Mouse (Mus musculus) embryonic facial prominence, embryonic 14.5 days (tissue): Measurements from ENCODE around the gene Sephs1. TPM values are rescaled to one million over a fixed set of nuclear protein-coding genes. Genes with fewer than 3 reads are reported as not detected.
A peak's percentile ranks its signal among the peaks of the same experiment; 100 is the strongest.

Experiments
- ATAC-seq: fragments of 200-750 bp; cut with Nextera tagmentation; 2 replicates; pipeline ENCODE4 v1.8.0; 2017; ENCODE audit warnings: low read depth, moderate number of reproducible peaks, moderate TSS enrichment
- DNase-seq: peaks from one replicate; pipeline ENCODE4 v3.0.0-alpha.2; 2015; ENCODE audit warnings: low spot score
- H3K27ac ChIP-seq: fragments of 300-500 bp; sonication (generic); replicated peaks from 2 replicates; pipeline ENCODE4 v1.5.1; 2014; ENCODE audit warnings: low read depth, mild to moderate bottlenecking, low read length, moderate library complexity
- H3K27me3 ChIP-seq: fragments of 300-500 bp; sonication (generic); replicated peaks from 2 replicates; pipeline ENCODE4 v1.6.1; 2014; ENCODE audit warnings: low read length; ENCODE audit not compliant: control insufficient read depth, insufficient read depth
- H3K36me3 ChIP-seq: fragments of 300-500 bp; sonication (generic); 2 replicates; pipeline ENCODE4 v1.6.1; 2014; ENCODE audit warnings: low read length, mixed read lengths; ENCODE audit not compliant: control insufficient read depth, insufficient read depth
- H3K4me1 ChIP-seq: fragments of 300-500 bp; sonication (generic); 2 replicates; pipeline ENCODE4 v1.6.1; 2014; ENCODE audit warnings: antibody characterized with exemption, low read length; ENCODE audit not compliant: control insufficient read depth, insufficient read depth
- H3K4me2 ChIP-seq: fragments of 300-500 bp; sonication (generic); 2 replicates; pipeline ENCODE4 v1.6.1; 2014; ENCODE audit warnings: low read depth, mild to moderate bottlenecking, low read length, moderate library complexity, mixed read lengths
- H3K4me3 ChIP-seq: fragments of 300-500 bp; sonication (generic); 2 replicates; pipeline ENCODE4 v1.5.1; 2014; ENCODE audit warnings: low read depth, mild to moderate bottlenecking, low read length
- H3K9ac ChIP-seq: fragments of 300-500 bp; sonication (generic); 2 replicates; pipeline ENCODE4 v1.6.1; 2014; ENCODE audit warnings: low read depth, mild to moderate bottlenecking, low read length, moderate library complexity, mixed read lengths
- H3K9me3 ChIP-seq: fragments of 300-500 bp; sonication (generic); 2 replicates; pipeline ENCODE4 v1.6.1; 2016; ENCODE audit warnings: low read length; ENCODE audit not compliant: control insufficient read depth
- WGBS: fragments of 180-500 bp; shearing (Covaris S2); extraction: QIAGEN DNeasy Blood & Tissue Kit; methylation state at CpG from one replicate; pipeline ENCODE4 v1.1.7; 2014; 5-methylcytosine and 5-hydroxymethylcytosine counted together
- polyA plus RNA-seq: library from polyadenylated mRNA; unstranded; fragments of >200 nt; fragmentation: Nextera tagmentation; extraction: Ambion mirVana; gene quantifications from 2 replicates; pipeline ENCODE4 v1.2.1, GENCODE M21; 2014

Gene Sephs1
- polyA plus RNA-seq, 1 experiment from 2014 or later: 76.1 TPM

DNA sequence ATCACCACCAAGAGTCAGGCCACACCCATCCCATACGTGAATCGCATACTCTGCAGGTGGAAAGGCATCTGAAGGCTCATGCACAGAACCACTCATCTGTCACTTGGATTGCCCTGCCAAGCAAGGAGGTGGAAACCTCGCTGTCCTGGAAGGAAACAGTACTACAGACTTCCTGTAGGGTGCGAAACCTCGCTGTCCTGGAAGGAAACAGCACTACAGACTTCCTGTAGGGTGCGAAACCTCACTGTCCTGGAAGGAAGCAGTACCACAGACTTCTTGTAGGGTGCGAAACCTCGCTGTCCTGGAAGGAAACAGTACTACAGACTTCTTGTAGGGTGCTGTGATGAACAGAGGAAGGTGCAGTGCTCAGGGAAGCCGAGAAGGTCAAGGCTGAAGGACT lies 8.6 kb upstream of the Sephs1 start:
- H3K27ac ChIP-seq: no peak overlapping the region
- H3K36me3 ChIP-seq: no peaks in the 10 kb centered on the region
- no peak for ATAC-seq
- no peaks in the 10 kb centered on the region for H3K4me1 ChIP-seq
- 74% methylated on average over 9 of the region's 9 CpGs for WGBS
- H3K9ac ChIP-seq: no peak overlapping the region
- no peak for DNase-seq
- H3K4me3 ChIP-seq: no peak overlapping the region
- no peaks in the 10 kb centered on the region for H3K27me3 ChIP-seq
- no peak overlapping the region for H3K4me2 ChIP-seq
- no peaks in the 10 kb centered on the region for H3K9me3 ChIP-seq

GRCm38 (mm10) chr2:4873331-4873730 lies 8.0 kb upstream of the Sephs1 start:
- Histone ChIP-seq H3K36me3 (no peaks in the 10 kb centered on the region), H3K27me3 (no peaks in the 10 kb centered on the region), H3K4me3 (no peak overlapping the region), H3K4me2 (no peak overlapping the region), H3K27ac (no peak overlapping the region), H3K9me3 (no peaks in the 10 kb centered on the region), H3K4me1 (no peaks in the 10 kb centered on the region), H3K9ac (no peak overlapping the region)
- DNase-seq (no peak), ATAC-seq (no peak)
- WGBS: 62% methylated on average over 6 of the region's 6 CpGs

- DNase-seq (no peak), ATAC-seq (no peak)
- Histone ChIP-seq H3K36me3 (no peaks in the 10 kb centered on the region), H3K27me3 (no peaks in the 10 kb centered on the region), H3K4me3 (no peak overlapping the region), H3K27ac (no peak overlapping the region), H3K4me1 (no peaks in the 10 kb centered on the region), H3K4me2 (no peak overlapping the region), H3K9me3 (no peaks in the 10 kb centered on the region), H3K9ac (no peak overlapping the region)
- WGBS: 36% methylated on average over 1 of the region's 1 CpGs
These were observed 6.3 kb upstream of the Sephs1 start for GRCm38 (mm10) chr2:4875090-4875489.

GRCm38 (mm10) chr2:4876131-4876530 lies 5.2 kb upstream of the Sephs1 start:
- no peak overlapping the region for H3K4me2 ChIP-seq
- H3K27me3 ChIP-seq: no peaks in the 10 kb centered on the region
- no peak overlapping the region for H3K9ac ChIP-seq
- H3K27ac ChIP-seq: no peak overlapping the region
- no peaks in the 10 kb centered on the region for H3K9me3 ChIP-seq
- peaks cover 6% of the 10 kb centered on the region; the same call in 1 of the 2 replicates for H3K4me1 ChIP-seq
- no peaks in the 10 kb centered on the region for H3K36me3 ChIP-seq
- H3K4me3 ChIP-seq: no peak overlapping the region
- ATAC-seq (no peak), DNase-seq (no peak)
- 73% methylated on average over 3 of the region's 3 CpGs for WGBS

DNA sequence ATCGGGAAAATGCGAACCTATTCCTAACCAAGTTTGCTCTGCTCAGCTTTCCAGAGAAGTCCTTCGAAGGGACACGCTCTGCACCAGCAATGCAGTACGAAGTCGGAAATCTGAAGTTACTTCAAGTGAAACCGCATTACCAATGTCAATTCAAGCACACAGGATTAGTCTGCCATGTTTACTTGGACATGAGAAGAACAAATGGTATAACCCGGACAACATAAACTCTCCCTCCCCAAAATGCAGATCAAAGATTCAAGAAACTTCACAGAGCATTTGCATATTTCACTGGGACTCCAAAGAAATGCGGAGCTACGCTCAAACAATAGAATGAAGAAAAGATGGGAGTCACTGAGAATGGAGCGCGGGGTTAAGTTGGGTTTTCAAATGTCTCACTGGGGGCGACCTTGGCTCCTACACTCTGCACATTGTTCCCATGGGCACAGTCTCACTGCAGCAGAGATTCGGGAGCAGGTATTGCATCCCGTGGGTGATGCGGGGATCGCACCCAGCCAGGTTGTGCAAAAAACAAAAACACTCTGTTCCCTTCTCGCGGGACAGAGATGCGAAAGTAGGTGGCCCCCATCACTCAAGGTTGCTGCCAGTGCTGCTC lies 521 bp upstream of the Sephs1 start:
- H3K36me3 ChIP-seq: peaks cover 9% of the 10 kb centered on the region
- H3K9ac ChIP-seq: peak overlapping the region; percentile 99
- ATAC-seq (peak; percentile 34), DNase-seq (peak; percentile 50)
- H3K4me3 ChIP-seq: peak overlapping the region; percentile 91
- peaks cover 14% of the 10 kb centered on the region for H3K4me1 ChIP-seq
- whole genome bisulfite sequencing: 1% methylated on average over 20 of the region's 20 CpGs
- peak overlapping the region; percentile 100 for H3K27ac ChIP-seq
- H3K9me3 ChIP-seq: no peaks in the 10 kb centered on the region
- no peaks in the 10 kb centered on the region for H3K27me3 ChIP-seq
- H3K4me2 ChIP-seq: peak overlapping the region; percentile 73

DNA sequence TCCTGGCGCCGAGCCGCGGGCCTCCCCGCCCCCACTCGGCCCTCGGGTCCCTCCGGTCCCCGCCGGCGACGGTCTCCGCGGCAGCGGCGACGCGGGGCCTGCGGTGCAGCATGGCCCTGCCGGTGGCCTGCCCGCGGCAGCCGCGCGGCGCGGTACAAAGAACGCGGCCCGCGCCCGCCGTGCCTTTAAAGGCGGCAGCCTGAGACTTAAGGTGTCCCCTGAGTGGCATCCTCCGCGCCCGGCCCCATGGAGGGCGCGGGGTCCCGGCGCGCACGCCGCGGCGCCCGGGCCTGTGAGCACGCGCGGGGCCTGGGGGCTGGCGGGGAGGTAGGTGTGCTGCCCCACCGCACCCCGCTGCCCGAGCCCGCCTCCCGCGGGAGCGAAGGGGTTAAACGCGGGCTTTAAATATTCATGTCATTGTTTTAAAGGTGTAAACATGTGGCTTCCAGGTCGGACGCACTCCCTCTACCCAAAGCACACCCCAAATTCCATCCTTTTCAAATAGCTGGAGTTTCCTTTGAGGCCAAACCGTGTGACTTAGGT lies 956 bp downstream of the Sephs1 start:
- 0% methylated on average over 12 of the region's 63 CpGs for WGBS
- ATAC-seq: peak; percentile 65
- H3K4me3 ChIP-seq: peak overlapping the region; percentile 91
- H3K4me1 ChIP-seq: peaks cover 14% of the 10 kb centered on the region
- H3K4me2 ChIP-seq: peak overlapping the region; percentile 73
- no peaks in the 10 kb centered on the region for H3K27me3 ChIP-seq
- peak overlapping the region; percentile 99 for H3K9ac ChIP-seq
- H3K9me3 ChIP-seq: no peaks in the 10 kb centered on the region
- peaks cover 24% of the 10 kb centered on the region for H3K36me3 ChIP-seq
- DNase-seq: peak; percentile 60
- peak overlapping the region; percentile 100 for H3K27ac ChIP-seq

- peak overlapping the region; percentile 73 for H3K4me2 ChIP-seq
- H3K27me3 ChIP-seq: no peaks in the 10 kb centered on the region
- DNase-seq: peak; percentile 23
- H3K27ac ChIP-seq: peak overlapping the region; percentile 100
- H3K4me1 ChIP-seq: peaks cover 14% of the 10 kb centered on the region
- peaks cover 32% of the 10 kb centered on the region for H3K36me3 ChIP-seq
- H3K9me3 ChIP-seq: no peaks in the 10 kb centered on the region
- peak overlapping the region; percentile 99 for H3K9ac ChIP-seq
- no peak for ATAC-seq
- WGBS: 1% methylated on average over 18 of the region's 18 CpGs
- peak overlapping the region; percentile 91 for H3K4me3 ChIP-seq
These were observed 1.8 kb downstream of the Sephs1 start for GRCm38 (mm10) chr2:4883009-4883704.

- H3K9me3 ChIP-seq: no peaks in the 10 kb centered on the region
- H3K27ac ChIP-seq: no peak overlapping the region
- WGBS: 90% methylated on average over 6 of the region's 6 CpGs
- ATAC-seq: no peak
- H3K36me3 ChIP-seq: peaks cover 69% of the 10 kb centered on the region
- peaks cover 7% of the 10 kb centered on the region; the same call in 1 of the 2 replicates for H3K4me1 ChIP-seq
- DNase-seq: no peak
- no peaks in the 10 kb centered on the region for H3K27me3 ChIP-seq
- H3K4me3 ChIP-seq: no peak overlapping the region
- H3K4me2 ChIP-seq: no peak overlapping the region
- H3K9ac ChIP-seq: no peak overlapping the region
These were observed 5.5 kb downstream of the Sephs1 start for GRCm38 (mm10) chr2:4886896-4887295.
